Mouse (Mus musculus) kidney, adult 2 months (tissue): ENCODE results near the gene Fam160a2.

ENCODE experiments used
- CTCF ChIP-seq: fragments of 200-500 bp; conservative IDR thresholded peaks from 2 replicates; pipeline ENCODE4 v1.5.1; 2011; ENCODE audit warnings: low read depth, mild to moderate bottlenecking, control low read depth, low read length, moderate library complexity, mixed read lengths; ENCODE audit not compliant: insufficient read depth, insufficient read length
- POLR2A ChIP-seq: fragments of 200-500 bp; IDR thresholded peaks from one replicate; pipeline ENCODE4 v1.6.1; 2011; ENCODE audit warnings: low read depth, low read length, control low read depth

DNA sequence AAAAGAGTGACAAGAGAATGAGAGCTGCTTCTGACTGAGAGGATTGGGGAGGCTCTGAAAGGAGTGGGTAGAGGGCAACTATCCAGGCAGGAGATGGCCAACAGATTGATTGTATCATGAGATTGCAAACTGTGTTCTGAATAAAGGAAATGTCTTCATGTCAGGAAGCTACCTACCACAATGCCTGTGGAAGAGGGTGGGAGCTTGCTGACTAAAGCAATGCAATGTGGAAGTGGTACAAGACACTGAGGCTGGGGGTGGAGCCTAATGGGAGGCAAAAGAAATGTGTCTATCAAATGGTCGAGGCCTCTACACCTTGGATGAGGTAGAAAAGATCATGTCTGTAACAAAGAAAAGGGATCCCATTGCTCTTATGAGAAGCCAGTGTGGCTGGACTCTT, 6.5 kb upstream of the Fam160a2 start:
- TF ChIP-seq POLR2A (no peak), CTCF (no peak)
